Mouse (Mus musculus): ENCODE data around the gene 1300017J02Rik.
A peak's percentile ranks its signal among the peaks of the same experiment; 100 is the strongest.

The 1300017J02Rik gene

GRCm38 (mm10) chr9:103274819-103275218, 30.1 kb downstream of the 1300017J02Rik start:
- no peak for DNase-seq (ENCODE audit: low read depth, low spot score)

GRCm38 (mm10) chr9:103271104-103271503, 33.8 kb downstream of the 1300017J02Rik start:
- no peak for DNase-seq (ENCODE audit: low read depth, low spot score)

- DNase-seq (ENCODE audit: low read depth, low spot score): no peak
Observed at GRCm38 (mm10) chr9:103265778-103266177, 39.1 kb downstream of the 1300017J02Rik start.

- no peak for DNase-seq (ENCODE audit: low read depth, low spot score)
Observed at GRCm38 (mm10) chr9:103252906-103253305, 52.0 kb downstream of the 1300017J02Rik start.

- DNase-seq (ENCODE audit: low read depth, low spot score): no peak
Observed at GRCm38 (mm10) chr9:103248618-103249017, 56.3 kb downstream of the 1300017J02Rik start.

- no peak for DNase-seq (ENCODE audit: low read depth, low spot score)
Observed at GRCm38 (mm10) chr9:103246526-103247168, 58.2 kb downstream of the 1300017J02Rik start.

- no peak for DNase-seq (ENCODE audit: low read depth, low spot score)
Observed at GRCm38 (mm10) chr9:103243640-103244039, 61.2 kb downstream of the 1300017J02Rik start.

- no peak for DNase-seq (ENCODE audit: low read depth, low spot score)
Observed at GRCm38 (mm10) chr9:103241206-103241605, 63.7 kb downstream of the 1300017J02Rik start.

- no peak for DNase-seq (ENCODE audit: low read depth, low spot score)
Observed at GRCm38 (mm10) chr9:103239471-103239870, 65.4 kb downstream of the 1300017J02Rik start.

GRCm38 (mm10) chr9:103234565-103235165, 70.2 kb downstream of the 1300017J02Rik start:
- no peak for DNase-seq (ENCODE audit: low read depth, low spot score)

GRCm38 (mm10) chr9:103234059-103234458, 70.8 kb downstream of the 1300017J02Rik start:
- no peak for DNase-seq (ENCODE audit: low read depth, low spot score)

- DNase-seq (ENCODE audit: low read depth, low spot score): no peak
Observed at GRCm38 (mm10) chr9:103233006-103233395, 71.9 kb downstream of the 1300017J02Rik start.

- DNase-seq (ENCODE audit: low read depth, low spot score): no peak
Observed at GRCm38 (mm10) chr9:103232232-103233005, 72.5 kb downstream of the 1300017J02Rik start.

GRCm38 (mm10) chr9:103230151-103230951, 74.5 kb downstream of the 1300017J02Rik start, which contains the start of the genes Gm20425 and Trf:
Gene Gm20425 (minus strand): TSS chr9:103230307.
Gene Trf (minus strand): TSS chr9:103230444.
- DNase-seq (ENCODE audit: low read depth, low spot score): no peak

- DNase-seq (ENCODE audit: low read depth, low spot score): no peak
Observed at GRCm38 (mm10) chr9:103229037-103229867, 75.6 kb downstream of the 1300017J02Rik start.

GRCm38 (mm10) chr9:103228370-103229003, 76.4 kb downstream of the 1300017J02Rik start:
- DNase-seq (ENCODE audit: low read depth, low spot score): no peak

GRCm38 (mm10) chr9:103227760-103228159, 77.1 kb downstream of the 1300017J02Rik start:
- no peak for DNase-seq (ENCODE audit: low read depth, low spot score)

- no peak for DNase-seq (ENCODE audit: low read depth, low spot score)
Observed at GRCm38 (mm10) chr9:103226806-103227205, 78.1 kb downstream of the 1300017J02Rik start.

GRCm38 (mm10) chr9:103225464-103225863, 79.4 kb downstream of the 1300017J02Rik start:
- DNase-seq (ENCODE audit: low read depth, low spot score): peak; percentile 47

GRCm38 (mm10) chr9:103224721-103225120, 80.2 kb downstream of the 1300017J02Rik start:
- DNase-seq (ENCODE audit: low read depth, low spot score): no peak

Data from 3T3-L1 (cell line).